Mouse (Mus musculus): ENCODE measurements around the gene Cfap206.

Cfap206 gene

DNA sequence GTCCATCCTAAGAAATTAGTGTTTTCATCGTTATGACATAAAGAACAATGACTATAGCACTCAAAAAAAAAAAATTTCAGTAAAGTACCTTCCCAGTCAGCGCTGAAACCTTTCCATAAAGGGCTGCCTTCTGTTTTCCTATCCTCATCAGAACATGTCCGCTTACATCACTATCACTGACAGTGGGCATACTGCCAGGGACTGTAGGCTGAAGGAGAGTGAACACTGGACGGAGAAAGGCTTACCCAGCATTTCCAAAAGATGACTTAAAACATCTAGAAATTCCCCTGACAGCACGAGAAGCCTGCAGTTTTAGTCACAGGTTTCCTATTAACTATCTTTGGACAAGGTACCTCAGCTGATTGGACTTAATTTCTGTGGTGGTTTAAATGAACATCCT, 56.3 kb downstream of the Cfap206 start:
- no peak for DNase-seq (ENCODE audit: low spot score)

DNA sequence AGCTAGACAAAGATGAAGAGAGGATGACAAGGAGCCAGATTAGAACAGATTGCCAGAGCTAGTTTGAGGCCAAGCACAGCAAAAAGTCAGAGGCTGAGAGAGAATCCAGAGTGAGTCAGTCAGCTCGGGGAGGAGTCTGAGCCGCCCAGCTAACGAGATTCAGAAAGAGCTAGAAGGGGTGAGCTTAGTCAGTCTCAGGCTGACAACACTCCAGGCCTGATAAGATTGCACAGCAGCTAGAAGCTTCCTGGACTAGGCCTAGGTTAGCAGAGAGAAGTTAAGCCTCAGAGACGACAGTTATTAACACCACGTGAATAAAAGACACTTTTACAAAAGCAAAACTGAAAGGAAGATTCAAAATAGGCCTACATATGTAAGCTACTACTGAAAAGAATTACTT, 62.1 kb downstream of the Cfap206 start:
- no peak for DNase-seq (ENCODE audit: low spot score)

DNA sequence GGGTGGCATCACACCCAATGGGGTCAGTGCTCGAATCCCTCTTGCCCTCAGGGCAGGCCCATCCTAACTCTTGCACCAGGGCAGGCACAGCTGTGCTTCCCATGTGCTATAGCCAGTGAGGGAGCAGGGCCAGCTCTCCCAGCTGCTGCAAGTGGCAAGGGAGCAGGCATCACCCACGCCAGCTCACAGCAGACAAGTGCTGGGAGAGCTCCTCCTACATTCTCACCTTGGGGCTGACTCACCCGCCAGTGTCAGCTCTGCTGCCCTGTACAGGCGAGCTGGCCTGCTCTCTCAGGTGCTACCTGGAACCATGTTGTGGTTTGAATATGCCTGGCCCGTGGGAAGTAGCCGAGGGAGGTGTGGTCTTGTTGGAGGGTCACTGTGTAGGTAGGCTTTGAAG, 68.1 kb downstream of the Cfap206 start:
- no peak for DNase-seq (ENCODE audit: low spot score)

DNA sequence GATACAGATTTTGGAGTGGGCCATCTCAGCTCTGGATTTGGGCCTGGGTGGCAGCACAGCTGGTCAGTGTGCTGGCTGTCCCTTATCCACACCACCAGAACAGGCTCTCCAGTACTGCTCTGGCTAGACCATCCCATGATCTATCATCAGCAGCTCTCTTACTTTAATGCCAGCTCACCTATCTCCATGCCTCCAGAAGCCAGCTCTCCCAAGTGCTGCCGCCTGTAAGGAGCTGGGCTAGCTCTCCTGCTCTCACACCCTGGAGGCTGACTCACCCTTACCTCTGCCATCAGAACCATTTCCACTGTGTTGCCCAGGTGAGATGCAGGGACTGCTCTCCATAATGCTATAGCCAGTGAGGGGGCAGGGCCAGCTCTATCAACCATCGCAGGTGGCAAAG, 68.5 kb downstream of the Cfap206 start:
- no peak for DNase-seq (ENCODE audit: low spot score)

DNA sequence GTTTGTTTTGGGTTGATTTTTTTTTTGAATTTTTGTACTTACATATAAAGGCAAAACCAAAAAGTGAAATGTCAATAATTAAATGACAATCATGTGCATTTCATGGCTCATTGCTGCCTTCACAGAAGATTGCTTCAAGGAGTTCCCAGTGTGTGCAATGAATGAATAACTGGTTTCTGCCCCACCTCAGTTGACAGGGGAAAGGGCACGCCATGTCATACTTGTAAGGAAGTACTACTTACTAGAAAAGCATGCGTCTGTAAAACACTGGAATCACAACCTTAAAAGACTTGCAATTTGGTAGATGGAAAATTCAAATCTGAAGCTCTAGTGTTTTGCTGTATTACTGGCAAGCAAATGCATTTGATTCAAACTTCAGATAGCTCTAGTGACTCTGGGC, 71.0 kb downstream of the Cfap206 start:
- DNase-seq (ENCODE audit: low spot score), result no peak

DNA sequence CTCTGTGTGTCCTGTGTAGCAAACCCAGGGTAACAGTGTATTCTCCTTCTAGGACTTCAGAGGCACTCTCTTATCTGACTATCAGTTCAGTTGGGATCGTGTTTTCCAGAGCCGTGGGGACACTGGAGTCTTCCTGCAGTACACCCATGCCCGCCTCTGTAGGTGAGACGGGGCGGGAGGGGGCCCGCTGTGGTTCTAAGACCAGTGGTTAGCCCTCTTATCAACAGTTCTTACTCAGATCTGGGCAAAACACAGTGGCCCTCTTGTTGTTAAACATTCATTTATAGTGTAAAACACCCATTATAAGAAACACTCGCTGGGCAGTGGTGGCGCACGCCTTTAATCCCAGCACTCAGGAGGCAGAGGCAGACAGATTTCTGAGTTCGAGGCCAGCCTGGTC, 73.9 kb downstream of the Cfap206 start:
- DNase-seq (ENCODE audit: low spot score), result no peak

DNA sequence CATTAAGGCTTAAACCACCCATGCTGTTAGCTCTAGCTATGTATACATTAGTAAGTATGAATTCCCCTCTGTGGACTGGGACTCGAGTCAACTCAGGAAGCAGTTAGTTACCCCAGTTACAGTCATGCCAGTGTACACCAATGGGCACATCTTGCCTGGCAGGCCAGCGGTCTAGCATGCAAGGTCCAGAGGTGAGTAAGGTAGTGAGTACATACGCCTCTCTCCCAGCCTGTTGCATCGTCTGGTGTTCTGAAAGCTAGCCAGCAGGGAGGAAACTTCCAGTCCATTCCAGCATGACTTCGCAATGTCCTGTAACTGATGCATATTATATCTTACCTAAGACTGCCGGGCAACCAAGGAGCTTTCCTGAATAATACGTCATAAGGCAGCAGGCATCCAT, 76.8 kb downstream of the Cfap206 start:
- no peak for DNase-seq (ENCODE audit: low spot score)

DNA sequence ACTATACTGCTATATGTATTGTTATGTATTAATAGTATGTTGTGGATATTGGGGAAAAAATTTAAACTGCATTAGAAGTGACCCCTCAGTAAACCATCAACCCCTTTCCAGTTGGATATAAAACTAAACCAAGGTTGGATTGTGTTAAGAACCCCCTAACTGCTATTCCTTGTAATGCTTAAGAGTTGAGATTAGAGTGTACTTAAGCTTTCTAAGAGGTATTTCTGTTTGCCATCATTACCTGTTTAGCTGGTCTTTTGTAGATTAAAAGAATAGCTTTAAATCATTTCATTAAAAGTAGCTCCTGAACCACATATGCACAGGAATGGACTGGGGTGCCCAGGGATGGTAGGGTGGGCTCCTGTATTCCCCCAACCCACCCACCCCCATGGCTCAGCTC, 85.2 kb downstream of the Cfap206 start:
- DNase-seq (ENCODE audit: low spot score), result no peak

DNA sequence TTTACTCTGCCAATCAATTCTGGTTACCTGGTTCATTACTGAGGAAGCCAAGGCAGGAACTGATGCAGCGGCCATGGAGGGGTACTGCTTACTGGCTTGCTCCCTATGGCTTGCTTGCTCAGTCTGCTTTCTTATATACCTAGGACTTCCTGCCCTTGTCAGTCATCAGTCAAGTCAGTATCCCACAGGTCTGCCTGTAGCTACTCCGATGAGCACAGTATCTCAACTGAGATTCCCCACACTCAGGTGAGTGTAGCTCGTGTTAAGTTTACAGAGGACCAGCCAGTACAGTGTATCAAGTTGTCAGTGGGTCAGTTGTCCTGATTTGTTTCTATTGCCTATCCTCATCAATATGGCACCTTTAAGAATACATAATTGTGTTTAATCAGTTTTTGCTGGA, 89.3 kb downstream of the Cfap206 start:
- DNase-seq (ENCODE audit: low spot score), result no peak

DNA sequence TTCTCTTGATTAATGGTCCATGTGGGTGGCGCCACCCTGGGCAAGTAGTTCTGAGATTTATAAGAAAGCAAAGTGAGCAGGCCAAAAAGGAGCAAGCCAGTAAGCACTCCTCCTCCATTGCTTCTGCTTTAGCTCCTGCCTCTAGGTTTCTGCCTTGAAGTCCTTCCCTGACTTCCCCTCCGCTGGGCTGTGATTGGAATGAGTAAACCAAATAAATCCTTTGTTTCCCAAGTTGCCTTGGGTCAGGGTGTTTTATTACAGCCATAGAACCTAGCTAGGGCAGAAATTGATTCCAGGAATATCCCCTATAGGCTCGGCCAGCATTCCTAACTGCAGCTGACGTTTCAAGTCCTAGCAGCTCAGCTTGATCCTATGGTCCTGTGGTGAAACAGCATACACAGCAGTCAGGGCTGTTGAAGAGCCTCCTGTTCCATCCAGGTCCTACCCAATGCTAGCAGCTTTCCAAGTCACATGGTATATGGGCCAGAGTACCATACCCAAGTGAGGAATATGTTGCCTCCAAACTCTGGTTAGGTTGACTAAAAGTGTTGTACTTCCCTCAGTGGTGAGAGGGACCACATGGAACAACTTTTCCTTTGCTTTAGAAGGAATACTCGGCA, 90.2 kb downstream of the Cfap206 start:
- DNase-seq (ENCODE audit: low spot score), result no peak

All from ovary, postnatal 10 days (tissue).